Mouse (Mus musculus) G1E (cell line): ENCODE data around the gene Acta2.

Experiments
- CTCF ChIP-seq: IDR thresholded peaks from 2 replicates; pipeline ENCODE4 v1.5.1; 2012; ENCODE audit warnings: low read depth, low read length, inconsistent platforms, mixed read lengths
- GATA1 ChIP-seq: IDR thresholded peaks from 2 replicates; pipeline ENCODE4 v1.6.1; 2012; ENCODE audit warnings: borderline replicate concordance, low read length, inconsistent platforms, mixed read lengths
- POLR2AphosphoS5 ChIP-seq: IDR thresholded peaks from 2 replicates; pipeline ENCODE4 v1.6.1; 2012; ENCODE audit warnings: low read depth, low read length, inconsistent platforms; ENCODE audit not compliant: insufficient replicate concordance
- TAL1 ChIP-seq: conservative IDR thresholded peaks from 2 replicates; pipeline ENCODE4 v1.6.1; 2012; ENCODE audit warnings: low read depth, low read length, inconsistent platforms, mixed read lengths

DNA sequence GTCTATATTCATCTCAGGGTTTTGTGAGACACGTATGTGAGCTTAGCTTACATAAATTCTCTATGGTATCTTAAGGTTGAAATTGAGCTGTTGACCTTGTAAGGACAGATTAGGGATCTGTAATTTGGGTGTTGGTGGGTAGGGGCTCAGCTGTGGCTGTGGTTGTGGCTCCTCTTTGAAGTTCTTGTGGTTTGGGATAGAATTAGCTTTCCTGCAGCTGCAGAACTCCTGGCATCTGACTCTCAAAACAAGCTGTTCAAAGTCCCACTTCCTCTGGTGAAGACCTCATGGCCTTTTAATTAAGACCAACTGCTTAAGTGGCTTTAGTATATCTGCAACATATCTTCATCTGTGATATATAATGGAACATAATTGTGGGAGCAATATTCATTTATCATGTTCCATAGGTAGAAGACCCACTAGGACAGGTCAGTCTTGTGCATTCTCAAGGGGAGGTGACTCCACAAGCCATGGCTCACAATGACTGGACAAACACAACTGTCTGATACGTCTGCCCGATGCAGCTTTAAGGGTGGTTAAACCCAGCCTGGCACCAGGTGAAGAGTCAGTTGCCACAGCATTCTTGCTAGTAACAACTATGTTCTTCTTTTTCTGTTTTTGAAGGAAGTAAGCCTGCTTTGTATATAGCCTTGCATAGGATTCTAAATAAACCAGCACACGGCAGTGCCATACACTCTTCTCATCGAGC lies 36.0 kb downstream of the Acta2 start:
- TF ChIP-seq CTCF (no peak), GATA1 (no peak), TAL1 (no peak), POLR2AphosphoS5 (no peak)
